Mouse (Mus musculus) limb, embryonic 14.5 days (tissue): ENCODE measurements around the gene Igsf8. TPM values are rescaled to one million over a fixed set of nuclear protein-coding genes. Genes with fewer than 3 reads are reported as not detected.
A peak's percentile ranks its signal among the peaks of the same experiment; 100 is the strongest.

ENCODE experiments used
- ATAC-seq: fragments of 200-750 bp; cut with Nextera tagmentation; 2 replicates; pipeline ENCODE4 v1.8.0; 2017; ENCODE audit warnings: low read depth, moderate number of reproducible peaks, moderate TSS enrichment; ENCODE audit not compliant: low FRiP score
- DNase-seq: peaks from one replicate; pipeline ENCODE4 v3.0.0-alpha.2; 2015; ENCODE audit warnings: low spot score
- H3K27ac ChIP-seq: fragments of 300-500 bp; sonication (generic); replicated peaks from 2 replicates; pipeline ENCODE4 v1.5.1; 2014; ENCODE audit warnings: low read depth, mild to moderate bottlenecking, low read length, moderate library complexity, mixed read lengths
- H3K27me3 ChIP-seq: fragments of 300-500 bp; sonication (generic); 2 replicates; pipeline ENCODE4 v1.6.1; 2014; ENCODE audit warnings: low read length, mixed read lengths; ENCODE audit not compliant: control insufficient read depth, insufficient read depth
- H3K36me3 ChIP-seq: fragments of 300-500 bp; sonication (generic); 2 replicates; pipeline ENCODE4 v1.6.1; 2014; ENCODE audit warnings: mild to moderate bottlenecking, low read length, moderate library complexity, mixed read lengths; ENCODE audit not compliant: control insufficient read depth, insufficient read depth
- H3K4me1 ChIP-seq: fragments of 300-500 bp; sonication (generic); 2 replicates; pipeline ENCODE4 v1.6.1; 2014; ENCODE audit warnings: antibody characterized with exemption, low read length, mixed read lengths; ENCODE audit not compliant: control insufficient read depth, insufficient read depth
- H3K4me2 ChIP-seq: fragments of 300-500 bp; sonication (generic); replicated peaks from 2 replicates; pipeline ENCODE4 v1.6.1; 2014; ENCODE audit warnings: low read depth, mild to moderate bottlenecking, low read length, moderate library complexity; ENCODE audit not compliant: severe bottlenecking
- H3K4me3 ChIP-seq: fragments of 300-500 bp; sonication (generic); replicated peaks from 2 replicates; pipeline ENCODE4 v1.5.1; 2014; ENCODE audit warnings: low read length
- H3K9ac ChIP-seq: fragments of 300-500 bp; sonication (generic); 2 replicates; pipeline ENCODE4 v1.6.1; 2014; ENCODE audit warnings: mild to moderate bottlenecking, low read depth, low read length, moderate library complexity; ENCODE audit not compliant: severe bottlenecking
- H3K9me3 ChIP-seq: fragments of 300-500 bp; sonication (generic); 2 replicates; pipeline ENCODE4 v1.6.1; 2016; ENCODE audit warnings: low read length; ENCODE audit not compliant: control insufficient read depth
- POLR2A ChIP-seq: fragments of 200-500 bp; IDR thresholded peaks from 2 replicates; pipeline ENCODE4 v1.8.0; 2012; ENCODE audit warnings: inconsistent platforms, mild to moderate bottlenecking, moderate library complexity, borderline replicate concordance; ENCODE audit not compliant: insufficient read depth, insufficient read length; ENCODE audit errors: extremely low read depth
- WGBS: fragments of 180-500 bp; shearing (Covaris S2); extraction: QIAGEN DNeasy Blood & Tissue Kit; methylation state at CpG from one replicate; pipeline ENCODE4 v1.1.7; 2014; 5-methylcytosine and 5-hydroxymethylcytosine counted together
- polyA plus RNA-seq, 2 experiments: library from polyadenylated mRNA; depleted of rRNA in 1 of 2; stranded (reverse) in 1 of 2; unstranded in 1 of 2; fragments of >200 nt; fragmentation: Nextera tagmentation in 1 of 2; extraction: Ambion mirVana in 1 of 2; gene quantifications; 2 replicates each; pipeline versions ENCODE4 v1.2.1 to v1.2.3; 2012 to 2014

Gene Igsf8
- polyA plus RNA-seq, 2 experiments: 50.1 to 71.4 TPM

GRCm38 (mm10) chr1:172218164-172218910 lies 43.1 kb upstream of the Igsf8 start:
- Histone ChIP-seq H3K9me3 (no peaks in the 10 kb centered on the region), H3K4me2 (no peak overlapping the region), H3K27me3 (no peaks in the 10 kb centered on the region), H3K4me3 (no peak overlapping the region), H3K9ac (no peak overlapping the region), H3K36me3 (no peaks in the 10 kb centered on the region), H3K27ac (no peak overlapping the region), H3K4me1 (peaks cover 43% of the 10 kb centered on the region)
- 65% methylated on average over 15 of the region's 15 CpGs for WGBS
- DNase-seq: no peak
- no peak for ATAC-seq
- TF ChIP-seq POLR2A: no peak

GRCm38 (mm10) chr1:172219451-172220406 lies 41.7 kb upstream of the Igsf8 start, which contains the start of gene Casq1:
Gene Casq1, minus strand, starts transcription at chr1:172219868.
- no peak within 1 kb of the TSS; the same call in 1 of the 2 replicates for H3K4me2 ChIP-seq
- H3K4me1 ChIP-seq: peaks cover 43% of the 10 kb centered on the region

GRCm38 (mm10) chr1:172220414-172220813 lies 41.0 kb upstream of the Igsf8 start:
- H3K9ac ChIP-seq: no peak overlapping the region
- H3K4me3 ChIP-seq: no peak overlapping the region
- no peaks in the 10 kb centered on the region for H3K9me3 ChIP-seq
- DNase-seq (peak; percentile 97), ATAC-seq (peak; percentile 66)
- H3K36me3 ChIP-seq: no peaks in the 10 kb centered on the region
- WGBS: 21% methylated on average over 10 of the region's 10 CpGs
- no peaks in the 10 kb centered on the region for H3K27me3 ChIP-seq
- H3K4me2 ChIP-seq: no peak overlapping the region; the same call in 1 of the 2 replicates
- TF ChIP-seq POLR2A: no peak
- peaks cover 43% of the 10 kb centered on the region for H3K4me1 ChIP-seq
- H3K27ac ChIP-seq: peak overlapping the region; percentile 89

More at GRCm38 (mm10) chr1:172219451-172220406, 41.7 kb upstream of the Igsf8 start, which contains the start of gene Casq1:
- DNase-seq: no peak
- no peak for ATAC-seq
- H3K9me3 ChIP-seq: no peaks in the 10 kb centered on the region
- H3K27ac ChIP-seq: peak within 1 kb of the TSS; percentile 89
- no peak for TF ChIP-seq POLR2A
- no peaks in the 10 kb centered on the region for H3K36me3 ChIP-seq
- H3K9ac ChIP-seq: no peak within 1 kb of the TSS
- no peaks in the 10 kb centered on the region for H3K27me3 ChIP-seq
- WGBS: 74% methylated on average over 19 of the region's 19 CpGs
- H3K4me3 ChIP-seq: no peak within 1 kb of the TSS

- H3K4me2 ChIP-seq: no peak overlapping the region
- no peak overlapping the region for H3K4me3 ChIP-seq
- TF ChIP-seq POLR2A: no peak
- ATAC-seq (peak; percentile 79), DNase-seq (peak; percentile 78)
- H3K36me3 ChIP-seq: no peaks in the 10 kb centered on the region
- 0 out of 2 replicates have a peak overlapping the region, but pooled peaks have one; percentile 44 for H3K9ac ChIP-seq
- WGBS: 29% methylated on average over 11 of the region's 11 CpGs
- H3K4me1 ChIP-seq: peaks cover 43% of the 10 kb centered on the region
- no peaks in the 10 kb centered on the region for H3K27me3 ChIP-seq
- no peaks in the 10 kb centered on the region for H3K9me3 ChIP-seq
- H3K27ac ChIP-seq: peak overlapping the region; percentile 89
These were observed 40.0 kb upstream of the Igsf8 start for GRCm38 (mm10) chr1:172221297-172222063.

GRCm38 (mm10) chr1:172228209-172228608 lies 33.2 kb upstream of the Igsf8 start:
- WGBS: 87% methylated on average over 2 of the region's 2 CpGs
- no peak overlapping the region for H3K4me2 ChIP-seq
- no peaks in the 10 kb centered on the region for H3K9me3 ChIP-seq
- ATAC-seq: no peak
- no peak for DNase-seq
- H3K4me1 ChIP-seq: no peaks in the 10 kb centered on the region
- no peak for TF ChIP-seq POLR2A
- H3K36me3 ChIP-seq: no peaks in the 10 kb centered on the region
- H3K27me3 ChIP-seq: no peaks in the 10 kb centered on the region
- H3K27ac ChIP-seq: no peak overlapping the region
- H3K9ac ChIP-seq: no peak overlapping the region
- H3K4me3 ChIP-seq: no peak overlapping the region
